Mouse (Mus musculus) liver, embryonic 16.5 days (tissue): ENCODE measurements around the gene Ftsj3. TPM values are rescaled to one million over a fixed set of nuclear protein-coding genes. Genes with fewer than 3 reads are reported as not detected.

Experiments
- ATAC-seq: fragments of 200-750 bp; cut with Nextera tagmentation; 2 replicates; pipeline ENCODE4 v1.8.0; 2017; ENCODE audit warnings: low read depth, mild to moderate bottlenecking, moderate number of reproducible peaks, moderate library complexity
- H3K27ac ChIP-seq: fragments of 300-500 bp; sonication (generic); 2 replicates; pipeline ENCODE4 v1.5.1; 2014; ENCODE audit warnings: mild to moderate bottlenecking, low read length
- H3K27me3 ChIP-seq: fragments of 300-500 bp; sonication (generic); 2 replicates; pipeline ENCODE4 v1.6.1; 2014; ENCODE audit warnings: low read depth, low read length, mixed read lengths; ENCODE audit not compliant: control insufficient read depth, insufficient read depth
- H3K36me3 ChIP-seq: fragments of 300-500 bp; sonication (generic); 2 replicates; pipeline ENCODE4 v1.6.1; 2014; ENCODE audit warnings: mild to moderate bottlenecking; ENCODE audit not compliant: control insufficient read depth, insufficient read depth
- H3K4me1 ChIP-seq: fragments of 300-500 bp; sonication (generic); 2 replicates; pipeline ENCODE4 v1.6.1; 2014; ENCODE audit warnings: low read depth, low read length, mixed read lengths; ENCODE audit not compliant: control insufficient read depth
- H3K4me2 ChIP-seq: fragments of 300-500 bp; sonication (generic); 2 replicates; pipeline ENCODE4 v1.6.1; 2014; ENCODE audit warnings: low read depth, low read length, mixed read lengths
- H3K4me3 ChIP-seq: fragments of 300-500 bp; sonication (generic); 2 replicates; pipeline ENCODE4 v1.5.1; 2014; ENCODE audit warnings: low read depth, mild to moderate bottlenecking, low read length
- H3K9ac ChIP-seq: fragments of 300-500 bp; sonication (generic); 2 replicates; pipeline ENCODE4 v1.6.1; 2014; ENCODE audit warnings: low read depth, low read length
- H3K9me3 ChIP-seq: fragments of 300-500 bp; sonication (generic); replicated peaks from 2 replicates; pipeline ENCODE4 v1.6.1; 2016; ENCODE audit warnings: low read length; ENCODE audit not compliant: control insufficient read depth
- WGBS: fragments of 180-500 bp; shearing (Covaris S2); extraction: QIAGEN DNeasy Blood & Tissue Kit; methylation state at CpG from one replicate; pipeline ENCODE4 v1.1.7; 2014; ENCODE audit not compliant: insufficient replicate concordance; 5-methylcytosine and 5-hydroxymethylcytosine counted together
- polyA plus RNA-seq: library from polyadenylated mRNA; unstranded; fragments of >200 nt; fragmentation: Nextera tagmentation; extraction: Ambion mirVana; gene quantifications from 2 replicates; pipeline ENCODE4 v1.2.1, GENCODE M21; 2015

The Ftsj3 gene
- 25.2 and 27.0 TPM in 2 replicates for polyA plus RNA-seq

- Histone ChIP-seq H3K4me2 (peak within 1 kb of the TSS; percentile 90), H3K9ac (peak within 1 kb of the TSS; percentile 87), H3K36me3 (peaks cover 25% of the 10 kb centered on the region), H3K4me1 (peaks cover 20% of the 10 kb centered on the region), H3K27ac (peak within 1 kb of the TSS; percentile 83), H3K9me3 (no peaks in the 10 kb centered on the region), H3K4me3 (peak within 1 kb of the TSS; percentile 92), H3K27me3 (no peaks in the 10 kb centered on the region)
- ATAC-seq = peak; percentile 96
- under 1% methylated on average over 42 of the region's 42 CpGs for WGBS
Measured at GRCm38 (mm10) chr11:106255685-106256451, at the start of gene Ftsj3, which contains the start of gene Psmc5. TSS of gene Ftsj3 (minus strand) at chr11:106256079. TSS of gene Psmc5 (plus strand) at chr11:106256154.

- WGBS = 59% methylated on average over 10 of the region's 10 CpGs
- no peak overlapping the region for H3K9ac ChIP-seq
- ATAC-seq = no peak
- no peaks in the 10 kb centered on the region for H3K9me3 ChIP-seq
- H3K36me3 ChIP-seq = no peaks in the 10 kb centered on the region
- no peak overlapping the region for H3K4me3 ChIP-seq
- no peaks in the 10 kb centered on the region for H3K27me3 ChIP-seq
- H3K4me1 ChIP-seq = no peaks in the 10 kb centered on the region
- no peak overlapping the region for H3K4me2 ChIP-seq
- H3K27ac ChIP-seq = peak overlapping the region; percentile 4; the same call in 1 of the 2 replicates
Measured at GRCm38 (mm10) chr11:106305348-106306064, 49.6 kb upstream of the Ftsj3 start.

- H3K36me3 ChIP-seq = no peaks in the 10 kb centered on the region
- no peaks in the 10 kb centered on the region for H3K9me3 ChIP-seq
- no peaks in the 10 kb centered on the region for H3K4me1 ChIP-seq
- ATAC-seq = 0 out of 2 replicates have a peak, but pooled peaks have one; percentile 27
- H3K4me3 ChIP-seq = no peak overlapping the region
- no peaks in the 10 kb centered on the region for H3K27me3 ChIP-seq
- H3K27ac ChIP-seq = no peak overlapping the region
- no peak overlapping the region for H3K9ac ChIP-seq
- H3K4me2 ChIP-seq = no peak overlapping the region
- WGBS = 11% methylated on average over 2 of the region's 2 CpGs
Measured at GRCm38 (mm10) chr11:106302634-106303033, 46.8 kb upstream of the Ftsj3 start.

GRCm38 (mm10) chr11:106301765-106302164 lies 45.9 kb upstream of the Ftsj3 start, which contains the start of gene Gh:
TSS of gene Gh (minus strand) at chr11:106301865.
- no peak for ATAC-seq
- H3K9ac ChIP-seq = no peak within 1 kb of the TSS
- H3K4me3 ChIP-seq = no peak within 1 kb of the TSS
- H3K9me3 ChIP-seq = no peaks in the 10 kb centered on the region
- no peak within 1 kb of the TSS for H3K27ac ChIP-seq
- 62% methylated on average over 9 of the region's 9 CpGs for WGBS
- H3K4me2 ChIP-seq = no peak within 1 kb of the TSS
- H3K4me1 ChIP-seq = no peaks in the 10 kb centered on the region
- no peaks in the 10 kb centered on the region for H3K27me3 ChIP-seq
- no peaks in the 10 kb centered on the region for H3K36me3 ChIP-seq

- Histone ChIP-seq H3K4me2 (no peak overlapping the region), H3K27me3 (no peaks in the 10 kb centered on the region), H3K4me1 (no peaks in the 10 kb centered on the region), H3K36me3 (no peaks in the 10 kb centered on the region), H3K27ac (no peak overlapping the region), H3K4me3 (no peak overlapping the region), H3K9ac (no peak overlapping the region), H3K9me3 (no peaks in the 10 kb centered on the region)
- 60% methylated on average over 2 of the region's 2 CpGs for WGBS
- no peak for ATAC-seq
Measured at GRCm38 (mm10) chr11:106291861-106292260, 36.0 kb upstream of the Ftsj3 start.

GRCm38 (mm10) chr11:106290376-106290775 lies 34.5 kb upstream of the Ftsj3 start:
- no peak overlapping the region for H3K4me3 ChIP-seq
- 74% methylated on average over 5 of the region's 5 CpGs for WGBS
- no peaks in the 10 kb centered on the region for H3K4me1 ChIP-seq
- H3K27me3 ChIP-seq = no peaks in the 10 kb centered on the region
- H3K36me3 ChIP-seq = no peaks in the 10 kb centered on the region
- no peak overlapping the region for H3K9ac ChIP-seq
- ATAC-seq = no peak
- no peaks in the 10 kb centered on the region for H3K9me3 ChIP-seq
- H3K27ac ChIP-seq = no peak overlapping the region
- no peak overlapping the region for H3K4me2 ChIP-seq

GRCm38 (mm10) chr11:106289369-106289768 lies 33.5 kb upstream of the Ftsj3 start:
- 60% methylated on average over 8 of the region's 8 CpGs for WGBS
- H3K9ac ChIP-seq = no peak overlapping the region

GRCm38 (mm10) chr11:106286987-106287386 lies 31.1 kb upstream of the Ftsj3 start:
- no peak for ATAC-seq
- H3K27ac ChIP-seq = no peak overlapping the region
- no peak overlapping the region for H3K9ac ChIP-seq

More at GRCm38 (mm10) chr11:106289369-106289768, 33.5 kb upstream of the Ftsj3 start:
- Histone ChIP-seq H3K27ac (no peak overlapping the region), H3K9me3 (no peaks in the 10 kb centered on the region), H3K36me3 (no peaks in the 10 kb centered on the region), H3K4me1 (no peaks in the 10 kb centered on the region), H3K27me3 (no peaks in the 10 kb centered on the region), H3K4me2 (no peak overlapping the region), H3K4me3 (no peak overlapping the region)
- no peak for ATAC-seq

GRCm38 (mm10) chr11:106286206-106286605 lies 30.3 kb upstream of the Ftsj3 start:
- no peaks in the 10 kb centered on the region for H3K36me3 ChIP-seq
- no peak overlapping the region for H3K27ac ChIP-seq
- H3K4me2 ChIP-seq = no peak overlapping the region
- H3K4me1 ChIP-seq = no peaks in the 10 kb centered on the region
- no peak for ATAC-seq
- H3K9ac ChIP-seq = no peak overlapping the region
- H3K4me3 ChIP-seq = no peak overlapping the region
- 73% methylated on average over 7 of the region's 7 CpGs for WGBS
- H3K9me3 ChIP-seq = no peaks in the 10 kb centered on the region
- no peaks in the 10 kb centered on the region for H3K27me3 ChIP-seq

More at GRCm38 (mm10) chr11:106286987-106287386, 31.1 kb upstream of the Ftsj3 start:
- H3K9me3 ChIP-seq = no peaks in the 10 kb centered on the region
- WGBS = 57% methylated on average over 11 of the region's 11 CpGs
- no peaks in the 10 kb centered on the region for H3K36me3 ChIP-seq
- H3K4me3 ChIP-seq = no peak overlapping the region
- H3K27me3 ChIP-seq = no peaks in the 10 kb centered on the region
- H3K4me1 ChIP-seq = no peaks in the 10 kb centered on the region
- H3K4me2 ChIP-seq = no peak overlapping the region
